Mouse (Mus musculus) liver, embryonic 14.5 days (tissue): Measurements from ENCODE around the gene Kcnh7. TPM values are rescaled to one million over a fixed set of nuclear protein-coding genes. Genes with fewer than 3 reads are reported as not detected.

Experiments used
- ATAC-seq: fragments of 200-750 bp; cut with Nextera tagmentation; 2 replicates; pipeline ENCODE4 v1.8.0; 2017; ENCODE audit warnings: moderate number of reproducible peaks, mild to moderate bottlenecking, moderate library complexity; ENCODE audit not compliant: insufficient read depth
- DNase-seq, 3 experiments: peaks; one replicate each; pipeline ENCODE4 v3.0.0-alpha.2; 2012 to 2013; ENCODE audit warnings: low read depth in 3 of 3, low spot score in 3 of 3
- H3K27ac ChIP-seq: fragments of 300-500 bp; sonication (generic); 2 replicates; pipeline ENCODE4 v1.5.1; 2014; ENCODE audit warnings: moderate library complexity, mild to moderate bottlenecking, control low read depth, inconsistent platforms
- H3K27me3 ChIP-seq: fragments of 300-500 bp; sonication (generic); 2 replicates; pipeline ENCODE4 v1.6.1; 2014; ENCODE audit warnings: mild to moderate bottlenecking, low read length, moderate library complexity; ENCODE audit not compliant: control insufficient read depth, insufficient read depth
- H3K36me3 ChIP-seq: fragments of 300-500 bp; sonication (generic); replicated peaks from 2 replicates; pipeline ENCODE4 v1.6.1; 2014; ENCODE audit warnings: low read depth; ENCODE audit not compliant: control insufficient read depth, insufficient read depth
- H3K4me1 ChIP-seq, 2 experiments: fragments of 200-500 bp in 1 of 2; fragments of 300-500 bp in 1 of 2; sonication (generic) in 1 of 2; replicated peaks; 2 replicates each; pipeline ENCODE4 v1.6.1; 2012 to 2014; ENCODE audit warnings: antibody characterized with exemption in 1 of 2, inconsistent platforms in 1 of 2, low read length in 1 of 2; ENCODE audit not compliant: control insufficient read depth in 2 of 2, insufficient read depth in 2 of 2
- H3K4me2 ChIP-seq: fragments of 300-500 bp; sonication (generic); 2 replicates; pipeline ENCODE4 v1.6.1; 2014; ENCODE audit warnings: low read depth, mild to moderate bottlenecking, control low read depth, moderate library complexity
- H3K4me3 ChIP-seq, 2 experiments: fragments of 200-500 bp in 1 of 2; fragments of 300-500 bp in 1 of 2; sonication (generic) in 1 of 2; 2 replicates each; pipeline ENCODE4 v1.5.1; 2012 to 2014; ENCODE audit warnings: low read depth in 2 of 2, low read length in 2 of 2, mild to moderate bottlenecking in 2 of 2, control low read depth in 1 of 2, inconsistent platforms in 1 of 2, moderate library complexity in 1 of 2; ENCODE audit not compliant: insufficient read depth in 1 of 2
- H3K9ac ChIP-seq: fragments of 300-500 bp; sonication (generic); replicated peaks from 2 replicates; pipeline ENCODE4 v1.6.1; 2014; ENCODE audit warnings: mild to moderate bottlenecking, control low read depth, moderate library complexity
- H3K9me3 ChIP-seq: fragments of 300-500 bp; sonication (generic); 2 replicates; pipeline ENCODE4 v1.6.1; 2016; ENCODE audit warnings: low read length, mixed read lengths; ENCODE audit not compliant: control insufficient read depth
- CTCF ChIP-seq: IDR thresholded peaks from 2 replicates; pipeline ENCODE4 v1.5.1; 2016; ENCODE audit warnings: antibody characterized with exemption, low read depth, control low read depth
- EP300 ChIP-seq: IDR thresholded peaks from 2 replicates; pipeline ENCODE4 v1.6.1; 2016; ENCODE audit warnings: antibody characterized with exemption, low read depth
- WGBS: fragments of 180-500 bp; shearing (Covaris S2); extraction: QIAGEN DNeasy Blood & Tissue Kit; methylation state at CpG from one replicate; pipeline ENCODE4 v1.1.7; 2014; ENCODE audit not compliant: insufficient replicate concordance; 5-methylcytosine and 5-hydroxymethylcytosine counted together
- polyA plus RNA-seq, 2 experiments: library from polyadenylated mRNA; depleted of rRNA in 1 of 2; stranded (reverse) in 1 of 2; unstranded in 1 of 2; fragments of >200 nt; fragmentation: Nextera tagmentation in 1 of 2; extraction: Ambion mirVana in 1 of 2; gene quantifications; 2 replicates each; pipeline versions ENCODE4 v1.2.1 to v1.2.3; 2012 to 2014

Gene Kcnh7
- polyA plus RNA-seq, 2 experiments, result 0.01 to 0.03 TPM

GRCm38 (mm10) chr2:62784460-62785038 lies 399.5 kb downstream of the Kcnh7 start:
- DNase-seq (no peak), ATAC-seq (no peak)
- Histone ChIP-seq H3K4me2 (no peak overlapping the region), H3K4me1 (no peaks in the 10 kb centered on the region), H3K36me3 (no peaks in the 10 kb centered on the region), H3K27me3 (no peaks in the 10 kb centered on the region), H3K9me3 (no peaks in the 10 kb centered on the region), H3K9ac (no peak overlapping the region), H3K27ac (no peak overlapping the region), H3K4me3 (no peak overlapping the region)
- no peak for TF ChIP-seq EP300
- TF ChIP-seq CTCF, result no peak
- WGBS, result 41% methylated on average over 2 of the region's 2 CpGs

DNA sequence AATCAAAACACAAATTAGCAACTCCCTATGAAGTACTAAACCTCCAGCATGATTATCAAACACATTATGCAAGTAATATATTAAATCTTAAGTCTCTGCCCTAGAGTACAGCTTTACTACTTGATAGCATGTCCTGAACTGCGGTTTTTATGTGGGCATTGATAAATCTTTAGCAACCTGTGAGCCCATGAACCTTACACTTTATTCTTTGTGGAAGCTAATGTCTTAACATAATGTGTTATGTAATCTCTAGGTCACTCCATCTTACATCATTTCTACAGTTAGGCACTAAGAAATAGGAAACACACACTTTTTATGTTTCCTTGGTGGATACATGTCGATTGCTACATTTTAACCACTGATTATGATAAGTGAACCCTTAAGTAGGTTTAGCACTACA lies 437.8 kb downstream of the Kcnh7 start:
- TF ChIP-seq EP300 (no peak), CTCF (no peak)
- DNase-seq (no peak), ATAC-seq (no peak)
- Histone ChIP-seq H3K4me2 (no peak overlapping the region), H3K4me3 (no peak overlapping the region), H3K27ac (no peak overlapping the region), H3K36me3 (no peaks in the 10 kb centered on the region), H3K27me3 (no peaks in the 10 kb centered on the region), H3K9me3 (no peaks in the 10 kb centered on the region), H3K9ac (no peak overlapping the region), H3K4me1 (no peaks in the 10 kb centered on the region)
- 53% methylated on average over 2 of the region's 2 CpGs for WGBS

DNA sequence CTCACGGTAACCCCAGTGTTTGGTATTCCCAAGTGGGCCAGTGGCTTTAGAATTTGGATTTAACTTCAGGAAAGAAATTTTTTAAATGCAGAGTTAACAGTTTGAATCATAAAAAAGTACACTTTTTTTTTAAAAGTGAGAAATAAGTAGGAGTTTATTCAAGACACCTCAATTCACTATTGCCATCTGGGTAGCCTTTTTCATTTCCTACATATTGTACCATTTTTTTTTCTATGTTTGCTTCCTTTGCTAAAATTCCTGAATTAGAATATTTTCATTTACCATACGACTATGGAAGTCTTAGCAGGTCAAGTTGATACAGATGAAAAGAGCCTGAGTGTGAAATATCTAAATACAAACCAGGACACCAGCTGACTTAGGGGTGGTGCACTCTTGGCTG lies 441.0 kb downstream of the Kcnh7 start:
- Histone ChIP-seq H3K4me1 (no peaks in the 10 kb centered on the region), H3K4me2 (no peak overlapping the region), H3K36me3 (no peaks in the 10 kb centered on the region), H3K4me3 (no peak overlapping the region), H3K9ac (no peak overlapping the region), H3K9me3 (no peaks in the 10 kb centered on the region), H3K27me3 (no peaks in the 10 kb centered on the region), H3K27ac (no peak overlapping the region)
- no peak for TF ChIP-seq EP300
- TF ChIP-seq CTCF, result no peak
- WGBS, result 42% methylated on average over 2 of the region's 2 CpGs
- no peak for ATAC-seq
- DNase-seq, result no peak

- 52% methylated on average over 1 of the region's 1 CpGs for WGBS
Measured at GRCm38 (mm10) chr2:62730671-62731070, 453.4 kb downstream of the Kcnh7 start.

DNA sequence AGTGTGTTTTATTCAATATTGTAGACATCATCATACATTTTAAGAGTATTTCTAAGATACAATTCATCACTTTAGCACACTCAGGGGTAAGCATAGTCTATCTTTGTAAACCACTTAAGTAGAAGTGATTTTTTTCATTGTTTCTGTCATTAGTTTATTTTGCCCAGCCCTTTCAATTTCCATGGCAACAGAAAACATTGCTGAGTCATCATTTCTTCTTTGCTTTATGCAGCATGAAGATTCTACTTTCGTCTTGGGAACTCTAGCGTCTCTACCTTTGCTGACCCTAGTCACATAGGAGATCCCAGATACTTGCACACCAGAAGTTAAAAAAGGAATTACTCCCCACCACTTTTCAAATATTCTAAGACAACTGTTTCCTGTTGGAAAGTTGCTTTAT lies 456.4 kb downstream of the Kcnh7 start:
- no peak for TF ChIP-seq CTCF
- Histone ChIP-seq H3K27ac (no peak overlapping the region), H3K36me3 (no peaks in the 10 kb centered on the region), H3K4me1 (no peaks in the 10 kb centered on the region), H3K4me2 (no peak overlapping the region), H3K27me3 (no peaks in the 10 kb centered on the region), H3K4me3 (no peak overlapping the region), H3K9ac (no peak overlapping the region), H3K9me3 (no peaks in the 10 kb centered on the region)
- WGBS, result 66% methylated on average over 2 of the region's 2 CpGs
- no peak for ATAC-seq
- DNase-seq, result no peak

More at GRCm38 (mm10) chr2:62730671-62731070, 453.4 kb downstream of the Kcnh7 start:
- Histone ChIP-seq H3K4me1 (no peaks in the 10 kb centered on the region), H3K36me3 (no peaks in the 10 kb centered on the region), H3K9ac (no peak overlapping the region), H3K4me3 (no peak overlapping the region), H3K27ac (no peak overlapping the region), H3K9me3 (no peaks in the 10 kb centered on the region), H3K27me3 (no peaks in the 10 kb centered on the region), H3K4me2 (no peak overlapping the region)
- no peak for TF ChIP-seq EP300
- no peak for TF ChIP-seq CTCF
- ATAC-seq (no peak), DNase-seq (no peak)
